Mouse (Mus musculus) liver (tissue): Measurements from ENCODE around the gene Nckap5.
A peak's percentile ranks its signal among the peaks of the same experiment; 100 is the strongest.

Source experiments
- DNase-seq: peaks from one replicate; pipeline ENCODE4 v3.0.0-alpha.2; 2020; ENCODE audit warnings: mixed read lengths

Gene Nckap5

DNA sequence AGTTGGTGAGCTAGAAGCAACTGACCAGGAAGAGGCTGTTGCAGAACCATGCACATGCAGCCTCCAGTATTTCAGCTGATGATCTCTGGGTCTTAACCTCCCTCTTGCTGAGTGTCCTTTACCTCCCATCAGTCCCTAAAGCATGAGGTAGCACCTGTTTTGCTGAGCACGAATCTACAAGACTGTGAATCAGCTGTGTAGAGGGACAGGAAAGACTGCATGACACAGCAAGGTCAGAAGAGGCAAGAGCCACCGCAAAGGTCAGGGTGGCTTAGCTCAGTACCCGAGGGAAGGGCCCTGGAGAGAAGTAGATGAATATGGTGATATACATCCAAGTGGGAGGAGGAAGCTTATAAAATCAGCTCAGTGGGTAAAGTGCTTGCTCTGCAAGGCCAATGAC lies 66.4 kb downstream of the Nckap5 start:
- no peak for DNase-seq

DNA sequence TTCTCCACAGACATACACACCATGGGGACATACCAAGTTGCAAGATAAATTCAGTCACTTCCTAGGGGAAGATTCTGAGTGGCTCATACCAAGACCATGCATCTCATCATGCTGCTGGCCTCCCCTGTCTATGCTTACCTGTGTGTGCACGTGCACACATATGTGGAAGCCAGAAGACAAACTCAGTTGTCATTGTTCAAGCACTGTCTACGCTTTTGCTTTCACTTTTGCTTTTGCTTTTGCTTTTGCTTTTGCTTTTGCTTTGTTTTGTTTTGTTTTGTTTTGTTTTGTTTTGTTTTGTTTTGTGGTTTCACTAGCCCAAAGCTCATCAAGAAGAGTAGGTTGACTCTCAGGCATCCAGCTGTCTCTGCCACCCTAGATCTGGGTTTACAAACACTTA lies 67.4 kb downstream of the Nckap5 start:
- no peak for DNase-seq

DNA sequence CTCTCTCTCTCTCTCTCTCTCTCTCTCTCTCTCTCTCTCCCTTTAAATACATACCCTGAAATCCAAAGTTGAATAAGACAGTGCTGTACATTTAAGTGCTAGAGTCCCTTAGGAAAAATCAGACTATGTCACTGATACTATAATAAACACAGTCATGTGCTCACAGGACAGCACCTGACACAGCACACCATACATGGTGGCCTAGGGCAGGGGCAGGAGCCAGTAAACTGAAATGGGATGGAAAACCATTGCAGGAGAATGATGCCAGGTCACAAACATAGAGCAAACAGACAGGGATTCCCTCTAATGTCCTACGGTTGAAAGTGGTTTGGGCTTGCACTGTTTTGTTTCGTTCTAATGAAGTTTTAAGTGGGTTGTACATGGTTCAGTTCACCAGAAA lies 70.2 kb downstream of the Nckap5 start:
- no peak for DNase-seq

DNA sequence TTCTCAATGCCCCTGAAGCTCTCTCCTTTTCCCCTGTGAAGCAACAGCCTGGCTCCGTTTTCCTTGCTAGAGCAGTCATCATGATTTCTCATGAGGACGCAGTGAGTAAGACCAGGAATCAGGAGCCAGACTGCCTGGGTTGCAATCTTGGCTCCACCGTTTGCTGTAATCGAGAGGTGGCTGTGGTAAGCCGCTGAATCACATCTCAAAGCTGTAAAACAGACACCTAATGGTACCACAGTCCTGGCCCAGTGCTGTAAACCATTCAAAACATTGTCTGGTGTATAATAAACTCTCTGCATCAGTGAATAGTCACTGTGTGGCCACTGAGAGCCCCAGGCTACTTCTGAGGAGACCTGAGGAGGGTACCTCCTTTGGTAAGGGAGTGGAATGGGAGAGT lies 74.9 kb downstream of the Nckap5 start:
- no peak for DNase-seq

DNA sequence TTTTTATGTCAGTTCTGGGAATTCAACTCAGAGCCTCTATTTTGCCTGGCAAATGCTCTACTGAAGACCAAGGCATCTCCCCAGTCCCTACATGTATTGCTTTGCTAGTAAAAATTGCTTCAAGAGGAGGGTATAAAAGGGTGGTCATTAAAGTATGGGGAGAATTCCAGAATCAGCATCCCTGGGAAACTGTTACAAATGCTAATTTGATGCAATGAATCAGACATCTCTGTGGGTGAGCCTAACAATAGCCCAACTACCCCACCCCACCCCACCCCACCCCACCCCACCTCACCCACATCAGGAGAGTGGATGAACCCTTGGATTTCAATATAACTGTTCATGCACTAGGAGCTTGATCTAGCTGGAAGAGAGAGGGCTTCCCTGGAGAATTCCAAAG lies 77.0 kb downstream of the Nckap5 start:
- no peak for DNase-seq

DNA sequence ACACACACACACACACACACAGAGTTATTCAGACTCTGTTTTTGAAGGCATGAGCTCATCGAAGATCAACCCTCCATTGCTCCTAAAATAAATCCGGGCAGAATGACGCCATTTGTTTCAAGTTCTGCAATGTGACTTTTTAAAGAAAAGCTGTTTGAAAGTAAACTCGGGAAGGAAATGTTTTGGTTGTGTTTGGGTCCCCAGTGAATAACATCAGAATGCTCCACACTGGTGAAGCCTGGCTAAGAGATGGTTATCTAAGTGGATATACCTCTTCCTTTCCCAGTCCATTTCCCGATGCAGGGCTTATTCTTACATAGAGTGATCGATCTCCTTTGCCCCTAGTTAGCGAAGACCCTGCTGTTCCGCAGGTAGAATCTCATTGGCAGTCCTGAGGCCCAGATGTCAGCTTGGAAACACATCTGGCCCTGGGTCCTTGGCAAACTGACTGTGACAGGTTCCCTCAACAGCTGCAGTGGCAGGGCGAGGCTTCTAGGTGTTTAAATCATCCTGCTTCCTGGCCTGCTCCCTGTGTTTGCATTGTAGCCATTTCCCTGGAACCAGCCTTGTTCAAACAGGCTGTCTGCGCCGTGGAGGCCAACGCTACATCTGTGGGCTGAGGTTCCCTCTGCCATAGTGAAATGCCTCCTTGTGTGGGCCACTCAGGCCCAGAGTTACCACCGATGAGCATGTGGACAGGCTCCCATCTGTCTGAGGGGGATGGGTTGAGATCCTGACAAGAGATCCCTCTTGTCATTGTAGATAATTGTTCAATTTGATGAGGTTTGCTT lies 78.2 kb downstream of the Nckap5 start:
- DNase-seq = no peak

DNA sequence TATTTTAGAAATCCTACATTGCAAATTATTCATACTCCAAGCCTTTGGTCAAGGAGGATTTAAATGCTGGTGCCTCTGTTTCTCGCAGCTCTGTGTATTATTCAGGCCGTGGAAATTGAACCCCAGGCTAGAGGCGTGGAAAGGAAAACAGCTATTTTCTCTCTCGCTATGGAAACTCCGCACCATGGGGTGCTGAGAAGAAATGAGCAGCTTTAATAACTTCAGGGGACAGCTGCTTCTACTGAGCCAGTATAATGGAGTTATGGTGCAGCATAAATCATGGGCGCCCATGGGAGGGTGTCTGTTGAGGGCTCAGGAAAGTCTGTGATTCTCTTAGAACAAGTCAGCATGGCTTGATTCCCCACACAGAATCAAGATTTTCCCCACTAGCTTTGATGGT lies 79.5 kb downstream of the Nckap5 start:
- DNase-seq = no peak

DNA sequence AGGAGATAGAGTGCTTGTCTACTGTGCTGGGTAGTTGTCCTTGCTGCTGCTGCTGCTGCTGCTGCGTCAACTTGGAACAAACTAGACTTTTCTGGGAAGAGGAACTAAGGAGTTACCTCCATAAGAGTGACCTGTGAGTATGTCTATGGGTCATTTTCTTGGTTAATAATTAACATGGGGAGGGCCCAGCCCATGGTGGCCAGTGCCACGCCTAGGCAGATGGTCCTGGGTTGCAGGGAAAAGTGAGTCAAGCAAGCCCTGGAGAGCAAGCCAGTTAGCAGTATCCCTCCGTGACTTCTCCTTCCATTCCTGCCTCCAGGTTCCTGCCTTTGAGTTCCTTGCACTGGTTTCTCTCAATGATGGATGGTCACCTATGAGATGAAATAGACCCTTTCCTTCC lies 80.4 kb downstream of the Nckap5 start:
- DNase-seq = no peak

DNA sequence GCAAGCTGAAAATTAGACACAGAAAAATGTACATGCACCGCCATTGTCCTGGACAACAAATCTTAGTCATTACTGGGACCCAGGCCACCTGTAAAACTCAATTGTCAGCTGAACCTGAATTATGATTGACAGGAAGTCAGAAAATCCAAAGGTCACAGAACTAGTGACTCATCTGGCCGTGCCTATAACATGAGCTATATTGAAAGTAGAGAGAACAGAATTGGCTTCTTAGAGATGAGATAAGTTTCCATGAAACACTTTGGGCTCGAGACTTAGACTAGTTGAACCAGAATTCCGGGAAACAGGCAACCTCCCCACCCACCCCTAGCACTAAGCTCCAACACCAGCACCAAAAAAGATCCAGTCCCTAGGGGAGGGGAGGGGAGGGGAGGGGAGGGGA lies 82.7 kb downstream of the Nckap5 start:
- no peak for DNase-seq

DNA sequence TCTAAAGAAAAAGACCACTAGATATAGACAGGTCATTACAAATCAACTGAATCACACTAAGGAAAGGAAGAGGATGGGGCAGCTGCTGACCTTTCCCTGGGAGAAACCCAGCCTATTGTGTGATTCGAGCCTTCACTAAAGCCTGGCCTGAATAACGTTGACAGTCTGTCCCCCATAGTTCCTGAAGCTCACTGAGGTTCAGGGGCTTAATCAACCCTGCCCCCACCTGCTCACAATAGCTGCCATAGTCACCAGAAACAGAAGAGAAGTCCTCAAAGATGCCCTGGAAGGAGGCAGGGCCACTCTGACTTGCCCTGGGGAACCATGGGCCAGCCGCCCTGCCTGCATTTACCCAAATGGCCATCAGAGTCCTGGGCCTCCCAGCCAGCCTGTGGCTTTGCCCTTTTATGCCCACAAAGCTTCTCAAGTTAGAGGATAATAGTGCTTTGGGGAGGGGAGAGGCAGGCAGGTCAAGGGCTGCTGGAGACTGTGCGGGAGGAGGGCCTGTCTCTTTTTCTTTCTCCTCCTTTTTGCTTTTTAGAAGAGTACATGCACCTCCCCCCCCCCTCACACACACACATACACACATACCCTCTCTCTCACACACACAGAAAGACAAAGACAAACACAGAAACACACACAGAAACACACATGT lies 85.0 kb downstream of the Nckap5 start:
- DNase-seq = no peak

DNA sequence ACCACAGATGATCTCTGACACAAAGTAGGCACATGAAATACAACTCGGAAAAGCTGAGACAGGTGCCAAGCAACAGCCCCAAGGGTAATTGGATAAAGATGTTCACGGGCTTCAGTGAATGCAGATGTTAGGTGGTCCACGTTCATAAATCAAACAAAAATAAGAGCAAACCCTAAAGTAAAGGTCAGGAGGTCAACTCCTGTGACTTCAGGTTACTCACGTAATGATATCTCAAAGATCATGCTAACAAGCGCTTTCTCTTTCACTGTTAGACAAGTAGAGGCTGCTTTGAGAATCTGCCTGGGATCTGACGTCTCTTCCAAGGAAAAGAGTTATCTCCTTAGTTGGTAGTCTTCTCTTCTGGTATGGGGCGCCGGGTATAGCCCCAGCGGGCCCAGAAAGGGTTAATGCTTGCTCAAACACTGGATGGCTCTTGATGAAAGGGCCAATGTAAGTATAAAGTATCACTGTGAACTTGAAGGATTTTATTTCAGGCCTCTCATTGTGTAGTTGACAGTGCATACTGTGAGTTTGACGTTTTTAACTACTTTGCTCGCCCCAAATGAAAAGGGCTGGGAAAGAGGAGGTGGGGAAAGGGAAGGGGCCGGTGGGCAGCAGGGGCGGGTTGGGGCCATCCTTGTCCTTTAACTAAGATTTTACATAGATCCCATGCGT lies 85.8 kb downstream of the Nckap5 start:
- DNase-seq = no peak

DNA sequence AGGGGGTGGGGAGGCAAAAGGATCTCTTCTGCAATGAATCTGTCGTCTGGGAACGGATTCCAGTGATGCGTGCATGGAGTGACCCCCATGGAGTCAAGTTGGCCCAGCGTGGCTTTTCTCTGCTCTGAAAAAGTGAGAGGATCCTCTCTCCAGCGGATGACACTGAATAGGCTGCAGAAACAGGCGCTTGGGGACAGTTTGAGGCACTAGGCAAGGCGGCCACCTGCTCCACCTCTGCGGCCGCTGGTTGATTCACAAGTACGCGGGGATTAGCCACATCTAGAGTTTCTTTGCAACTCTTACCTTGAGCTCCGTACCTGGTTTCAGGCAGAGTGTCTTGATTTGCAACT lies 92.3 kb downstream of the Nckap5 start:
- DNase-seq = peak; percentile 3

DNA sequence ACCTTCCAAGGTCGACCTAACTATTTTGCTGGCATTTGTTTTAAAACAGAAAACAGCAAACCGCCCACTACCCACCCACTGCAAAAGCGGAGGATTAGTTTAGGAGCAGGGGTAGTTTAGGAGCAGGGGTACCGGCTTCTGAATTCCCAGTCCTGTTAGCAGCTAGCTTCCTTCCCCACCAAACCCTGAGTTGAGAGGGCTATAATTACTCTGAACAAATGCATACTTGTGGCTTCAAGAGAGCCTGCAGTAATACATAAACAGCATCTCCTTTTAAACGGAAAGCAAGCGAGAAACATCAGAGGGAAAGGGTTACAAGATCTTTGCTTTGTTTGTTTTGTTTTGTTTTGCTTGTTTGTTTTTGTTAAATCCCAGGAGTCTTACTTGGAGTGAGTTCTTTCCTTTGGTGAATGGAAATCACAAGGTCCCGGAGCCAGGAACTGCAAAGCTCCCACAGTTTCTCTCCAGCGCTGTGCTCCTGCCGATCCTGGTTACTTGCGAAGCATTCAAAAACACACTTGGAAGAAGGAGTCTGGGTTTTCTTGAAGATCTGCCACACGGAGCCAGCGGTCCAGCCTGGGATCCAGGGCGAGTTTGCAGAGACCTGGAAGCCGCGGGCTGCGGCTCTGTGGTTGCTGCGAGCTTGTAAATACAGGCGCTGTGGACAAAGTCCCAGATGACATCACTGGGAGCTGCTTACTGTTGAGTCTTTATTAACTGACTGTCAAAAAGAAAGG lies 92.9 kb downstream of the Nckap5 start:
- DNase-seq = peak; percentile 25

DNA sequence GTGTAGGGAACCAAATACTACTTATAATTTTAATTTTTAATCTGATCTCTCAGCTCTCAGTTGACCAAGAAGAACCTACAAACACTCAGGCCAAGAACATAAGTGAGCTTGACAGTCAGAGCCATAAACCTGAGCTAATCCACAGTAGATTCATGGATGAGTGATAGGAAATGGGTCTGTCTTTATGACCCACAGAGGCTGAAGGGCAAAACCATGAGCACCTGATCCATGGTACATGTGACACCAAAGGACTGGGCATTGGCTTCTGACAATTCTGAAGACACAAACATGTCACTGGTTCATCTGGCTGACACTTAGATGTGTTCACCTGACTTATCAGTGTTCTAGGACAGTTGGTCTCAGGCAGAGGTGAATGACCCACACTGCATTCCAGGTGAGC lies 98.9 kb downstream of the Nckap5 start:
- DNase-seq = no peak

DNA sequence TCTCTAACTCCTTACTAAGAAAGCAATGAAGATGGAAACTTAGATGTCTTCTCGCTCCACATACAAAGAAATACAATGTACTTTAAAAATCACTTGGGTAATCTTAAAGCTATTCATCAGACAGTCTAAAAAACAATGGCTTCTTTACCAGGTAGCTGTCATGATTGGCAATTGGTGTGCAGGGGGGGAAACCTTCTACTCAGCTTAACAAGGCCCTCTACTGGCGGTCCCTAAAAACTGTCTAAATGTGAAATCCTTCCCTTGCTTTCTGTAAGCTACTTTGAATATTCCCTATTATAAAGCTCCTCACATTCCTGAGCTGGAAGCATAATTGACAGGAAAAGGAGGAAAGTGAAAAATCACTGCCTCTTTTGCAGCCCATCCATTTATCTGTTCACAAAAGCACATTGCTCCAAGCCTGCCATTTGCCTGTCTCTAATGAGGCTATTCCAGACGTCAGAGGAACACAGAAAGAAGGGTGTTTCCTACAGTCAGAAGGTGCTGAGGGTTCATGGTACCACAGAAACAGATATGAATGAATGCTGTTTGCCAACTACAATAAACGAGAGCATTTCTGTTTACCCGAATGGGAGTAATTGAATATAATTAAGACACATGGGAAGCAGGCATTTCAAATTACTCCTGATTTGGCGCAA lies 104.1 kb downstream of the Nckap5 start:
- peak; percentile 5 for DNase-seq

DNA sequence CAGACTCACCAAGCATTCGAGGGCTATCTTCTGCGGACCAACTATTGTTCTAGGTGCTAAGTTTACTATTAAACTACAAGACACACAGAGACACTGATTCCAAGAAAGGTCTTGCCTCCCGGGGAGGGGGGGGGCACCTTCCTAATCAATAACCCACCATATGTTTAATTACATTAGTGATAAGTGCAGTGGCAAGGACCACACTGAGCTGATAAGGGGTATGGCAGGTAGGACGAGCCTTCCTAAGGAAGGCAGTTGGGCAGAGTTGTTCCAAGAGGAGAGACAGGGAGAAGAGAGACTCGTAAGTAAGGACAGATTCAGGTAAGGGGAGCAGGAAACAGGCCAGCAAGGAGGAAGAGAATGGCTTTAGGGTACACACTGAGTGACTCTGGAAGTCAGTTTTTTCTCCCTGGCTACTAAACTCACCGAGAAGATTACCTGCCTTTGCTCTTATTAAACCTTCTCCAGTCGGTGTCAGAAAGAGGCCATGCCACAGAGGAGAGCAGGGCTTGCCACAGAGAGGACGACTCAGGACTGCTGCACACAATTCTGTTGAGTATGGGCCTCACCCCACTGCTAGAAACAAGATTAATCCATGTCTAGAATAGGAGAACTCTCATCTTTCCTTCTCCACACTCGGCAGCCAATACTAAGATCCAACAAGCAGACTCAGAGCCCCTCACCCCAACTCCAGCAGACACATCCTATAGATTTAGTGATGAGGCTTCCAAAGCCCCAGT lies 104.8 kb downstream of the Nckap5 start:
- DNase-seq = peak; percentile 16

DNA sequence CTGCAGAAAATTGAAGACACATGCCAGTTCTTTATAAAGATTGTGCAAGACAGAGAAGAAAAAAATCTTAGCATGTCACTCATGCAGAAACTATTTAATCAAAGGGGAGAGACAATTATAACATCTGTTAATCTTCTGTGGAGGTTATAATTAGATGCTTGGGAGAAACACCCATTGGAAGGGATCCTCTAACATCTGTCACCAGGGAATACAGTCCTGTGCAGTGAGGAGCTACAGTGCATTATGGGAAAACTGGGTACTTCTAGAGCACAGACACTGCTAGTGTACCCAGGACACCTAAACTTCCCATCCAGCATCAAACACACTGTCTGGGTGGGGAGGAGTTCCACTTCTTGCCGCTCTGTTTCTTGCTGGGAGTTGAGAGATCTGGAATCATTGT lies 108.7 kb downstream of the Nckap5 start:
- no peak for DNase-seq

DNA sequence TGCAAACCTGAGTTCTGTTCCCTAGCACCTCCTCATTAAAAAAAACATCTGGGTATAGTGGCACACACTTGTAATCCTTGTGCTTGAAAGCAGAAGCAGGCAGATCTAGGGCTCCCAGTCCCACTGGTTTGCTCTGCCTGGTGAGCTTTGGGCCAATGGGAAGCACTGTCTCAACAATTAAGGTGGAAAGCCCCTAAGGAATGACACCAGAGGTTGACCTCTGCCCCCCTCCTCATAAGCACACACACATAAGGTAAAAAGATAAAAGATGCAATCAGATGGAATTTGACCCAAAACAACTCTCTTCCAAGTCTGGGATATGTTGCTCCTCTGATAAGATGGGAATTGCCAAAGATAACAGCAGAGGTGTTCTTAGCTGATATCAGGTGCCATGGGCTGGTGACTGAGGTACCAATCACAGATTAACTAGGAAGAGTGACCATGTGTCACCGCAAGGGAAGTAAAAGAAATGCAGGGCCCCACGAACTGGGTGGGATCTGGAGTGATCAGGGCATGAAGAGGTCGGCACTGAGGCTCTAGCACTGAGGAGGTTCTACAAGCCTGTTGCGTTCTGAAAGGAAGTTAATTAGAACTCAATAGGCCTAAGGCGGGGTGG lies 110.8 kb downstream of the Nckap5 start:
- DNase-seq = no peak

DNA sequence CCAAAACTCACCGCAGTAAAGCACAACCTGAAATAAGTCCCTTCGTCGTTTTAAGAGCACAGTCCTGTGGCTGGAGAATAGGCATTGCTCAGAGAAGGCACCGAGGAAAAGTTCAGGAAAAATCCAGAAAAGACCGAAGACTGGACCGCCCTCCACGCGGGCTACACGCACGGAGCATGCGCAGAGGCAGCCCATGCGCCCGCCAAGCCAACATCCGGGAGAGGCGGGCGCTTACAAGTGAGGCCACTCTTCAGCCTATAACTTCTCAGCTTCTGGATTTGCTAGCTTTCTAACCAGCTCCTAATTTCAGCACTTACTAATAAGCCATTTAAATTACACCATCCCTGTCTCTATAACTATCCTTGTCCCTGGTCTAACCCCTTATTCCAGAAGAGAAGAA lies 124.0 kb downstream of the Nckap5 start:
- DNase-seq = no peak

DNA sequence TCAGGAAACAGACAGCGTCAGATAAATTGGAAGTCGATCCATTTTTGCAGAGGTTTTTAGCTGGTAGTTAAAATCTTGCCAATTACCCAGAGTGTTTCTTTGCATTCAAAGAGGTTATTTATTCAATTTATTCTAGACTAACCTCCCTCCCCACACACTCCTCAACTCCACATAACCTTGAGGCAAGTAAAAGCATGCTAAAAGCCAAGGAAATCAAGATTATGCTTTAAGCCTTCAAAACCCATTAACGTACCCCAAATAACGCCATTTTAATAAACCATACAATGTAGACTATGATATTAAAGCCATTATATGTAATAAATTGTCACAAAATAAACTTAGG lies 129.7 kb downstream of the Nckap5 start:
- DNase-seq = no peak

DNA sequence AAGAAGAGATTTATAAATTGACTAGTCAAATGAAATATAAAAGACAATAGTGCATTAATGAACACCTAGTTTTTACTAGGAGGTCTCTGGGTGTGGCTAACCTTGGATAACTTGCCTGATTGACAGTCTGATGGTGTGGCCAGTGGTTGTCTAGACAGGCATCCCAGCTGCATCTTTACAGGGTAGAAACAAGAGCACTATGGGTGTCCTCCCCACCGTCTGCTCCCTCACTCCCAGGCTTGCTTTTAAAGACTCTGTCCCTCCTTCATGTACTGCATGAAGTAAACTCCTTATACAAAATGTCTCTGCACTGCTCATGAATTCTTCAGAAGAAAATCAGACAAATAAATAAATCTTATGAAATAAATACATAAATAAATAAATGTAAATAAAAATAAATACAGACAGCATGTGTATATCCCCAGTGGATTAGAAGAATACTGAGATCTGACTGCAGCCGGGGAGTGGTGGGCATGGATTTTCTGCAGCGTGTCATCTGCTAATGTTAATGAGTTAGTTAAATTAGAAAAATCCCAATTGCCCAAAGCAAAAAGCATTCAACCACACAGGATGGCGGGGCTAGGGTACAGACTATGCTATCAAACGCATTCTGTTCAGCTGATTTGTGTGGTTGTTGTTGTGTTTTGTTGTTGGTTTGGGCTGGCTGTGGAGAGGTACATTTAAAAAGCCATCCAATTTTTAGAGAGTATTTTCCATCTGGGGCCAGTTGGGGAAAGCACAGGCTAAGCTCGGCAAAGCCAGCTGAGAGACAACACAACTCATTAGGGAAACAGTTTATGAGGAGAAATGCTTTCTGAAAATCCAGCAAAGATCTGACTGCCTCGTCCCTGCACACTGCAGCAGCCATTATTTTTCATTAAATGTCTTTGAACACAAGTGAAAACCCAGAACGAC lies 130.3 kb downstream of the Nckap5 start:
- no peak for DNase-seq
